Mouse (Mus musculus) cerebellum, adult 2 months (tissue): Measurements from ENCODE around the gene Cadm1.

Experiments
- CTCF ChIP-seq: fragments of 200-500 bp; IDR thresholded peaks from 2 replicates; pipeline ENCODE4 v1.5.1; 2011; ENCODE audit warnings: low read depth, mild to moderate bottlenecking, control low read depth, low read length, moderate library complexity, borderline replicate concordance; ENCODE audit not compliant: insufficient read depth
- POLR2A ChIP-seq: fragments of 200-500 bp; IDR thresholded peaks from 2 replicates; pipeline ENCODE4 v1.6.1; 2011; ENCODE audit warnings: low read length, control low read depth, borderline replicate concordance; ENCODE audit not compliant: insufficient read depth

DNA sequence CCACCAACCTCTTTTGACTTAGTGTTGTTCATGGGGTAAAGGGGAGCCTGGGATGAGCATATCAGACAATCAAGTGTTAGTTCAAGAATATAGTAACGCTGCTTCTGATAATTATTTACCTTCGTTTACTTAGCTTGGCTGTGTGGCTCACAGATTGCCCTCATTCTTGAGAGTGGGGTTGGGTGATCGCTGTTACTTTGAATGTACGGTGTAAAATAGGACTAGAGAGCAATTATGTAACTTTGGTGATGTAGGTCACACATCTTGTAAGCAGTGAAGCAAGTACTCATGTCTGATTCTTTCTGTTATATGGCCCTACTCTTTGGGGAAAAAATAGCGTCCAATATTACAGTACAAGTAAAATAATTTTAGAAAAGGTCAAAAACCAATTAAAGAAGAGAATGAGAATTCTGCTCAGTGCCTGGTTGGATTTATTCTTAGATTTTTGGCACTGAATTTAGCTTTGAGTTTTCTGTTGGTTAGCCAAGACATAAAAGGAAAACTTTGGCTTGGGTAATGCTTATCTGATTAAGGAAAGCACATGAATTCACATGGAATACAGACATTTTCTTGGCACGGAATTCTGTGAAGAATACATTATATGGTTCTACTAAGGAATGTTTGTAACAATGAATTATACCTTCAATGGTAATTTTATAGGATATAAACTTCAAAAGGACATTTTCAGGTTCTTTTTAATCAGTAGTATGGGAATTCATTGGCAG lies 129.6 kb downstream of the Cadm1 start:
- no peak for TF ChIP-seq CTCF
- no peak for TF ChIP-seq POLR2A
